Mouse (Mus musculus) megakaryocyte, embryonic 14.5 days (primary cell): ENCODE data around the gene Nat14.

Experiments used
- FLI1 ChIP-seq: IDR thresholded peaks from 2 replicates; pipeline ENCODE4 v1.6.1; 2012; ENCODE audit warnings: low read length, inconsistent platforms, mixed read lengths
- GATA1 ChIP-seq: IDR thresholded peaks from 3 replicates; pipeline ENCODE4 v1.6.1; 2012; ENCODE audit warnings: mixed read lengths, low read length, inconsistent platforms, borderline replicate concordance

- TF ChIP-seq GATA1 (no peak), FLI1 (no peak)
Measured at GRCm38 (mm10) chr7:4947855-4948254, 26.0 kb downstream of the Nat14 start.
